Mouse (Mus musculus): ENCODE results near the gene Slc3a1.

DNA sequence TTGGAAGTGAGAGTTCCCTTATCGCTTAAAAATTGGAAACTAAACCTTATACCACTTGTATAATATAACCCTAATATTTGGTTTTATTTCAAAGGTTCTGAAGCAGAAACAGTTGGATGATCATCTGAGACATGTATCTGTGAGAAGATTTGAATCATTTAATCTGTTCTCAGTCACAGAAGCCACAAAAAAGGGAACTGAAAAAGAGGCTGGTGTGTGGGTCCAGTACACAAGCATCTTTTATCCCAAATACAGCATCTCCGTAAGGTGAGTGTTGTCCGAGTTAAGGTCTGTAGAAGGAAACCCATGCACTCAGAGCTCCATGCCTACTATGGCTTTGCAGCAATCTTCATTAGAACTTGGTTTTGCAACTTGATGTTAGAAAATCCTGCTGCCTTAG lies 68.2 kb downstream of the Slc3a1 start:
- TF ChIP-seq CTCF (IDR thresholded peaks at IDR 0.05; ENCODE audit: insufficient read depth, low read length), result no peak
- TF ChIP-seq POLR2A (IDR thresholded peaks at IDR 0.05; ENCODE audit: borderline replicate concordance, extremely low read depth, low read depth, low read length), result no peak
